Mouse (Mus musculus) embryonic fibroblast, embryonic 13.5 days (primary cell): ENCODE data around the gene Supt6. TPM values are rescaled to one million over a fixed set of nuclear protein-coding genes. Genes with fewer than 3 reads are reported as not detected.

Experiments
- H3K27ac ChIP-seq: 2 replicates; pipeline ENCODE4 v1.5.1; 2012; ENCODE audit warnings: low read length, control low read depth, inconsistent platforms; ENCODE audit not compliant: insufficient read depth
- H3K4me1 ChIP-seq: 2 replicates; pipeline ENCODE4 v1.6.1; 2011; ENCODE audit warnings: low read length; ENCODE audit not compliant: control insufficient read depth, insufficient read depth
- H3K4me3 ChIP-seq: 2 replicates; pipeline ENCODE4 v1.5.1; 2011; ENCODE audit warnings: mild to moderate bottlenecking, control low read depth, low read length; ENCODE audit not compliant: insufficient read depth
- CTCF ChIP-seq: IDR thresholded peaks from 2 replicates; pipeline ENCODE4 v1.5.1; 2011; ENCODE audit warnings: mild to moderate bottlenecking, control low read depth, low read length, moderate library complexity, borderline replicate concordance; ENCODE audit not compliant: insufficient read depth
- POLR2A ChIP-seq: IDR thresholded peaks from 2 replicates; pipeline ENCODE4 v1.6.1; 2011; ENCODE audit warnings: low read depth, mild to moderate bottlenecking, control low read depth, low read length, moderate library complexity
- polyA plus RNA-seq: library from polyadenylated mRNA; stranded (reverse); fragments of >200 nt; gene quantifications from 2 replicates; pipeline ENCODE4 v1.2.4, GENCODE M21; 2011; ENCODE audit warnings: low read depth; ENCODE audit not compliant: missing spikeins, insufficient read length

Gene Supt6
- polyA plus RNA-seq, 1 experiment = 56.1 TPM

DNA sequence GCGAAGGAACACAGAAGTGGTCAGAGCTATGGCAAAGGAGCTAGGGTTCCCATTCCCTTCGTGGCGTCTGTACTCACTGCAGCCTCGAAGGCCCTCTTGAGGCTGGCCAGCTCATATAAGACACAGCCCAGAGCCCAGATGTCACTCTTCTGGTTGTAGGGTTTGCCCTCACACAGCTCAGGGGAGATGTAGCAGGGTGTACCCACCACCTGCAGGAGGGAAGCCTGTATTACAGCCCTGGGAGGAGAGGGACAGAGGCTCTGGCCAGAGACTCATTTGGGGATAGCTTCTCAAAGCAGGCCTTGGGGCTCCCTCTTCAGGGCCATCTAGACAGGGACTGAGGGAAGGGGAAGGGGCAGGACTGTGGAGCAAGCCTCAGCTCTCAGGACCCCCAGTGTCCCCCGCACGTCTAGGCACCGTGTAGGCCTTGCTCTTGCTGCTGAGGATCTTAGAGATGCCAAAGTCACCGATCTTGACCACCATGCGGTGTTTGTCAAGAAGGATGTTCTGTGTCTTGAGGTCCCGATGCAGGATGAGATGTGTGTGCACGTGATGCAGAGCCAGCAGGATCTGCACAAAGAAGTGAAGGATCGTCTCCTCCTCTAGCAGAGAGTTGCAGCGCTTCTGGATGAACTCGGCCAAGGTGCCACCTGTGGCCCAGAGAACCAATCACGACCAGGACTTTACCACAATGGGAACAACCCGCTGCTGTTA, 73.6 kb downstream of the Supt6 start:
- TF ChIP-seq CTCF (no peak), POLR2A (no peak)
- Histone ChIP-seq H3K4me1 (no peaks in the 10 kb centered on the region; the same call in none of the 2 replicates), H3K27ac (no peak overlapping the region), H3K4me3 (no peak overlapping the region)

DNA sequence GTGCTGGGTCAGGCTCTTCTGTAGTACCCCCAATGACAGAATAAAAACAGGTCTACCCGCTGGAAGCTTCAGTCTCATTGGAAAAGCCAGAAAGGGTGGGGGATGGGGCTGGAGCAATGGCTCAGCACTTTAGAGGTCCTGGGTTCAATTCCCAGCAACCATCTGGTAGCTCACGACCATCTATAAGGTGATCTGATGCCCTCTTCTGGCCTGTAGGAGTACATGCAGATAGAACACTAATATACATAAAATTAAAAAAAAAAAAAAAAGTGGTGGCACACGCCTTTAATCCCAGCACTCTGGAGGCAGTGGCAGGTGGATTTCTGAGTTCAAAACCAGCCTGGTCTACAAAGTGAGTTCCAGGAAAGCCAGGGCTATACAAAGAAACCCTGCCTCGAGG, 74.5 kb downstream of the Supt6 start:
- TF ChIP-seq CTCF (no peak), POLR2A (no peak)
- Histone ChIP-seq H3K4me3 (no peak overlapping the region), H3K27ac (no peak overlapping the region), H3K4me1 (peaks cover 5% of the 10 kb centered on the region)

DNA sequence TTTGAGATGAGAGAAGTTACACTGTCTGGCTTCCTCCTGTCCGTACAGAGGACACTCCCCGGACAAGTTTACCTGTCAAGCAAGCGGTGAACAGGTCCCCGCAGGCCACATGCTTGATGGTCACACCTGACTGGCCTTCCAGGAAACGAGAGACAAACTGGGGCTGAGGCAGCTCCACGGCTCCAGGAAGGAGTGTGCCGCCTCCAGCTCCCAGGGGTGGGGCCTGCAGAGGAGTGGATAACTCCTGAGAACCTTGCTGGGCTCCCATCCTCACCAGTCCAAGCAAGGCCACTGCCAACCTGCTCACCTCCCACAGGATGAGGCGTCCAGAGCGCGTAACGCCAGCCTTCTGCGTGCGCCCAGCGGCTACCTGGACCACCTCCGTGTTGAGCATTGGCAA, 75.5 kb downstream of the Supt6 start:
- no peak overlapping the region for H3K27ac ChIP-seq
- peaks cover 5% of the 10 kb centered on the region for H3K4me1 ChIP-seq
- no peak for TF ChIP-seq CTCF
- no peak for TF ChIP-seq POLR2A
- no peak overlapping the region for H3K4me3 ChIP-seq

DNA sequence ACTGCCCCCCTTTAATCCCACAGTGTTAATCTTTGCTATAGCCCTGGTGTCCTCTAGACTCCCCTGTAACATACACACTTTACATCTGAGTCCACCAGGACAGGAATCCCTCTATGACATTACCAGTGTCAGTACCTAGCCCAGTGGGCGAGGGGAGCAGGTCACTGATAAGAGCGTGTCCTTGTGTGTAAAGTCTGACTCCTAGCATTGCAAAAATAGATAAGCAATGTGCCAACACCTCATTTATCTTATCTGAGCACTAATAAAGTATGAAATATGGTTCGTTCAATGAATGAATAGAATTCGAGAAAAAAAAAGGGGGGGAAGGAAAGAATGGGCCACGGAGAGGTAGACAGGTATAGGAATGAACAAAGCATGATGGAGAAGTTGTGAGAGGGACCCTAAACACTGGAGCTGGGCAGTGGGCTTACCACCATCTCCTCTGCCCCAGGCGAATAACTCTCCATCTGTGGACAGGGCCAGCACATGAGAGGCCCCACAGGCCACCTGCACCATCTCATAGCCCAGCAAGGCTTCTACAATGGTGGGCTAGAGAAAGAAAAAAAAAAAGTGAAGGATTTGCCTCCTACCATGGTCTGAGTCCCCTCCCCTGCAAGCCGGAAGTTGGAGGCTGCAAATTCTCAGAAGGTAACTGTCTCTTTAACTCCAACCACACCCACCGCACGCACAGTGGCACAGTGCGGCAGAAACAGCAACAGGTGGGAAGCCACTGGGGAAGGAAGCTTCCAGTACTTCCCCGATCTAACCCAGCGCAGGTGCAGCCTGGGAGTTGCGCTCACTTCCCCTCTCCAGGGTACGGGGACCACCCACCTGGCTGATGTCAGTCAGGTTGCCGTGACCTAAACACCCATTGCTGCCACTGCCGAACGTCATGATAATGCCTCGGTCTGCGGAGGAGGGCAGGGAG, 77.0 kb downstream of the Supt6 start:
- Histone ChIP-seq H3K4me1 (peaks cover 5% of the 10 kb centered on the region), H3K27ac (no peak overlapping the region), H3K4me3 (no peak overlapping the region)
- no peak for TF ChIP-seq POLR2A
- TF ChIP-seq CTCF = no peak

DNA sequence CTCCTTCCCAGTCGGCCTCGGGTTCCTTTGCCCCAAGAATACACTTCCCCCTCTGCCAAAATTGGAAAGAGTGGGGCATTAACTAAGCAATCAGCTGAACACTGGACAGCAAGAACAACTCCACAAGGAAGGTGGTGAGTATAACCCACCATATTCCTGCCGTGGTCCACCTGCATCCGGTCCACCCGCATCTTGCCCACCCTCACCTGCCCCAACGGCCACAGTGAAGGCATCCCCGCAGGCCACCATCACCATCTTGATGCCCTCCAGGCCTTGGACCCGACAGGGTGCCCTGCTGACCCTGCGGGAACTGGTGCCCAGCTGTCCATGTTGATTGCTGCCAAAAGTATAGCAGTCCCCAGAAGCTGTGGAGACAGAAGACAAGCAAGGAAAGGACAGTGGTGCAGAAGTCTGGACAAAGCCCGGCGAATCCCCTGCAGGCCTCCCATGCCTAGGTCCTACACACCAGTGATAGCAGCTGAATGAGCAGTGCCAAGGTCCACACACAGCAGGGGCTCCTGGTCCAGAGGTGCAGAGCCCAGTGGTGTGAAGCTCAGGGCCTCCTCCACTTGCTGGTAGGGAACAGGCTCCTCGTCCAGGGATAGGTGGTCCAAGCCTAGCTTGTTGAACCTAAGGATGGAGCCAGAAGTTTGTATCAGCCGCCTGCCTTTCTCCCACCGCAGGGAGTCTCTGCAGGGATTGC, 78.4 kb downstream of the Supt6 start:
- Histone ChIP-seq H3K4me3 (no peak overlapping the region), H3K27ac (0 out of 2 replicates have a peak overlapping the region, but pooled peaks have one; percentile 99), H3K4me1 (peaks cover 10% of the 10 kb centered on the region)
- TF ChIP-seq POLR2A (no peak), CTCF (no peak)

DNA sequence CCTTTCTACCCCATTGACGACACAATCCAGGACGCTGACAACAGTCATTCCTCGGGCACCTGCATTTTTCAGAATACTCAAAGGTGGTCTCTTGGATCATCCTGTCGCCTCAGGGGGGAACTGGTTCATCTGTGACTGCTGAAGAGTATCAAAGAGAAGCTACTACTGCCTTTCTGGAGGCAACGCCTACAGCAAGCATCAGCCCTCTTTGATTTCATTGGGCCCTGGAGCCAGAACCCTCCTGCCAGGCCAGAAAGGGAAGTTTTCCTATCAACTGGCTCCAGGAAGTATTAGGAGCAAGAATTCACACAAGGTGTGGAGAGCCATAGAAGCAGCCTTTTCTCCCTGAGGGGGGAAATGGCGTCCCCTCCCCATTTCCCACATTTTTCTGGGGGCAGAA, 79.1 kb downstream of the Supt6 start:
- peak overlapping the region; percentile 99 for H3K27ac ChIP-seq
- no peak overlapping the region for H3K4me3 ChIP-seq
- peaks cover 14% of the 10 kb centered on the region for H3K4me1 ChIP-seq
- TF ChIP-seq CTCF (no peak), POLR2A (no peak; the same call in 1 of the 2 replicates)

DNA sequence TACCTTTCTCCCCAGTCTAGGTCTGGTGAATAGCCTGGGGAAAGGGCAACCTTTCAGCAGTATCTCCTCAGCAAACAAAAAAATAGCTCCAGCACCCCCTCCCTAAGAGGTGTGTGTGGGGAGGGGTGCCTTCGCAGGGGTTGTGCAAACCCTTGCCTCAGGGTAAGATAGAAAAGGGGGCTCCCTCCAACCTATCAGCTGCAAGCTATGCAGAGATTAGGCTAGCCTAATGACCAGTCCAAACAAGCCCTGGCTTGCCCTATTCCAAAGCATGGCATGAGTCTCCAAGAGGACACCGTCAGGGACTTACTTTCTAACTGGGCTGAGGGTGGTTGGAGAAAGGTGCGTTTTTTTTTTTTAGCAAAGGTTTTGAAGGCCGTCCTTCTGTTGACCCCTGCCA, 79.6 kb downstream of the Supt6 start:
- no peak overlapping the region for H3K4me3 ChIP-seq
- peak overlapping the region; percentile 99 for H3K27ac ChIP-seq
- H3K4me1 ChIP-seq = peaks cover 14% of the 10 kb centered on the region
- TF ChIP-seq POLR2A (peak; percentile 24), CTCF (no peak)

DNA sequence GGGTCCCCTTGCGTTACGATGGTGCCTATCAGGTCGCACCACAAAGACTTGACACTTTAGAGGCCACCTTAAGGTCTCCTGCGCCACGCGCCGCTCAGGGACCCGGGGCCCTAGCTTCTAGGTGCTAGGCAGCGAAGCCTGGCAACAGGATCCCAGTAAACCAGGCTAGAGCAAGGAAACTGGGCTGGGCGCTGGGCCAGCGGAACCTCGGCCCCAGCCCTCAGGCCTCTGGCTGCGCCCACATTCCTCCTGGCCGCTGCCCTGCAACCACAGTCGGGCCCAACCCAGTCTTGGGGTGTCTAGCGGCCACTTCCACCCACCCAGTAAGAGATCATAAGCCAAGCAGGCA, 80.1 kb downstream of the Supt6 start:
- TF ChIP-seq POLR2A (peak; percentile 37; the same call in 1 of the 2 replicates), CTCF (no peak)

DNA sequence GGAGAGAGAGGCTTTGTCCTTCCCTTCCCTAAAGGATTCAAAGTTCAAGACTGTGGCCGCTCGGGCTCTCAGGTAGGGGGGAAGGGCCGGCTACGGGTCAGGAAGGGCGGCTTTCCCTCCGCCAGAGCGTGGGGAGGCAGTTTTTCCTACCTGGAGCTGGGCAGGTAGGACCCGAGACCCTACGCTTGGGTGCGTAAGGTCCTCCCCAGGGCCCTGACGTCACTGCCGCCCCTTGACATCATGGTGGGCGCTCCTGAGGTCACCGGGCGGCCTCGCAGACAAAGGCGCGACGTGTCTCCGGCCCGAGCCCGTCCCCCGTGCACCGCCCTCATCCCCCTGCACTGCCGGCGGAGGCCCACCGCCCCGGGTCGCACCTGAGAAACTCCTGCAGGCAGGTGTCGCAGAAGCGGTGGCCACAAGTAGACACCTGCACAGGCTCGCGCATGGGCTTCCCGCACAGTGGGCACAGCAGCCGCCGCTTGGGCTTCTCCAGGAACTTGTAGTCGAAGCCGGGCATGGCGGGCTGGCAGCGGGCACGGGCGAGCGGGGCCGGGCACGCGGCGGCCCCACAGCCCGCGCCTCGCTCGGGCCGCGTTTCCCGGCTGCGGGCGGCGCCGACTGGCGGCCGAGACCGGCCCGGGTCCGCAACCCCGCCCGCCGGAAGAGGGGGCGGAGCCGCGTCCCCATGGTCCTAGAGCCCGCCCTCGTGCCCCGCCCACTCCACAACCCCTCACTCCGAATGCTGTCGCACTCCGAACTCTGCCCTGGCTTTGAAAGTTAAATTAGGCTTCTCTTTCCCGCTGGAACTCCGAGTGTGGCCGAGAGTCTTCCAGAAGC, 80.6 kb downstream of the Supt6 start, which contains the start of gene Traf4:
Gene Traf4 (minus strand): TSS at position 666 of the 837 bp plus-strand sequence.
- TF ChIP-seq POLR2A (peak; percentile 75), CTCF (no peak)
- Histone ChIP-seq H3K4me3 (peak within 1 kb of the TSS; percentile 81), H3K27ac (peak within 1 kb of the TSS; percentile 99), H3K4me1 (peaks cover 14% of the 10 kb centered on the region)

More for the DNA sequence above, 80.1 kb downstream of the Supt6 start:
- Histone ChIP-seq H3K27ac (peak overlapping the region; percentile 99), H3K4me3 (peak overlapping the region; percentile 32), H3K4me1 (peaks cover 14% of the 10 kb centered on the region)
